12 mouse cellular contexts compared by ENCODE assay signal in genomic region chr5:18502831-18503230, GRCm38 (mm10).
DNase-seq lines count a peak whose midpoint lies in the region; ATAC-seq and TF ChIP-seq lines count a peak whose summit lies in the region.
"Had no signal": no experiment of that assay in that cellular context is flagged by ENCODE, and none has a peak within 500 bp of the region (broad histone marks: within the 10 kb centered on the region; RNA-seq: fewer than 3 reads in every experiment).

No protein-coding gene starts in this region.

- no peaks in the 10 kb centered on the region for H3K27me3 ChIP-seq in ES-Bruce4 (ENCODE audit: control insufficient read depth, insufficient read depth, low read length, poor library complexity, severe bottlenecking)
- H3K27me3 ChIP-seq in embryonic facial prominence, embryonic 10.5 days (replicated peaks; ENCODE audit: low read depth, poor library complexity, severe bottlenecking), result no peaks in the 10 kb centered on the region
- H3K27me3 ChIP-seq in hindbrain, embryonic 13.5 days, result no peaks in the 10 kb centered on the region
- H3K27me3 ChIP-seq: neural tube, embryonic 12.5 days had no signal

- DNase-seq in layer of hippocampus, adult 2 months (ENCODE audit: low spot score in 2 of 2), result no peak
- DNase-seq in layer of hippocampus, adult 9-10 months (ENCODE audit: low spot score), result no peak
- peak; percentile 28 for DNase-seq in embryonic facial prominence, embryonic 10.5 days (ENCODE audit: low spot score)
- peak; percentile 9 for DNase-seq in kidney, postnatal 10 days
- no peak for DNase-seq in gastrocnemius, postnatal 25 days
- DNase-seq in layer of hippocampus, postnatal 14 days (ENCODE audit: low spot score in 2 of 2), result no peak
- DNase-seq: adrenal gland, adult 2 months; gastrocnemius, postnatal 10 days had no signal

- 0 out of 2 replicates have a peak, but pooled peaks have one; percentile 12 for TF ChIP-seq CTCF in layer of hippocampus, adult 2 months (conservative IDR thresholded peaks at IDR 0.05)
- TF ChIP-seq CTCF in ES-Bruce4 (IDR thresholded peaks at IDR 0.05; ENCODE audit: low read depth, low read length), result peak; percentile 65

- no peaks in the 10 kb centered on the region for H3K4me1 ChIP-seq in ES-Bruce4 (ENCODE audit: control insufficient read depth, insufficient read depth, low read length)
- no peaks in the 10 kb centered on the region for H3K4me1 ChIP-seq in embryonic facial prominence, embryonic 10.5 days
- H3K4me1 ChIP-seq in hindbrain, embryonic 13.5 days (replicated peaks), result no peaks in the 10 kb centered on the region
- H3K4me1 ChIP-seq: neural tube, embryonic 12.5 days had no signal

- no peaks in the 10 kb centered on the region for H3K9me3 ChIP-seq in ES-Bruce4 (replicated peaks; ENCODE audit: control insufficient read depth, insufficient read depth, low read length, poor library complexity, severe bottlenecking)
- H3K9me3 ChIP-seq in embryonic facial prominence, embryonic 10.5 days, result no peaks in the 10 kb centered on the region
- no peaks in the 10 kb centered on the region for H3K9me3 ChIP-seq in hindbrain, embryonic 13.5 days
- H3K9me3 ChIP-seq: neural tube, embryonic 12.5 days had no signal

- ATAC-seq in hindbrain, embryonic 13.5 days (ENCODE audit: low FRiP score), result no peak
- ATAC-seq: CD4-positive, CD25-positive, alpha-beta regulatory T cell, adult 4 months had no signal

- H3K9ac ChIP-seq in ES-Bruce4 (ENCODE audit: low read depth, poor library complexity, severe bottlenecking), result no peak overlapping the region
- H3K9ac ChIP-seq in hindbrain, embryonic 13.5 days, result no peak overlapping the region
- H3K9ac ChIP-seq: neural tube, embryonic 12.5 days had no signal

- no peak overlapping the region for H3K4me3 ChIP-seq in layer of hippocampus, adult 2 months
- no peak overlapping the region for H3K4me3 ChIP-seq in ES-Bruce4 (ENCODE audit: low read depth, low read length)
- H3K4me3 ChIP-seq in embryonic facial prominence, embryonic 10.5 days, result no peak overlapping the region
- H3K4me3 ChIP-seq in hindbrain, embryonic 13.5 days, result no peak overlapping the region
- H3K4me3 ChIP-seq: neural tube, embryonic 12.5 days had no signal

- no peak for TF ChIP-seq EP300 in ES-Bruce4 (IDR thresholded peaks at IDR 0.05; ENCODE audit: insufficient read depth, low read depth, low read length)

- TF ChIP-seq POLR2A in ES-Bruce4 (IDR thresholded peaks at IDR 0.05; ENCODE audit: insufficient read depth, low read length), result no peak

- no peak overlapping the region for H3K27ac ChIP-seq in layer of hippocampus, adult 2 months
- H3K27ac ChIP-seq in ES-Bruce4 (ENCODE audit: insufficient read depth, low read length), result no peak overlapping the region
- no peak overlapping the region for H3K27ac ChIP-seq in embryonic facial prominence, embryonic 10.5 days (replicated peaks)
- H3K27ac ChIP-seq in hindbrain, embryonic 13.5 days, result no peak overlapping the region
- H3K27ac ChIP-seq: neural tube, embryonic 12.5 days had no signal

- 24% methylated on average over 12 of the region's 12 CpGs for WGBS in embryonic facial prominence, embryonic 10.5 days
- 35% methylated on average over 12 of the region's 12 CpGs for WGBS in hindbrain, embryonic 13.5 days

- no peak overlapping the region for H3K4me2 ChIP-seq in hindbrain, embryonic 13.5 days
- H3K4me2 ChIP-seq: neural tube, embryonic 12.5 days had no signal

- no peaks in the 10 kb centered on the region for H3K36me3 ChIP-seq in ES-Bruce4 (ENCODE audit: control insufficient read depth, insufficient read depth, low read length, poor library complexity, severe bottlenecking)
- H3K36me3 ChIP-seq in embryonic facial prominence, embryonic 10.5 days (replicated peaks), result no peaks in the 10 kb centered on the region
- H3K36me3 ChIP-seq in hindbrain, embryonic 13.5 days, result no peaks in the 10 kb centered on the region
- H3K36me3 ChIP-seq: neural tube, embryonic 12.5 days had no signal

Comparison
In these comparisons a context has a peak if more than half of its experiments do, and no peak if none do; other contexts are left out.
1. DNase-seq: peak in embryonic facial prominence, embryonic 10.5 days (single experiment) and kidney, postnatal 10 days (single experiment); none in layer of hippocampus, adult 2 months (0 of 2), layer of hippocampus, adult 9-10 months (single experiment), gastrocnemius, postnatal 25 days (single experiment) and layer of hippocampus, postnatal 14 days (0 of 2).